Mouse (Mus musculus): ENCODE data around the gene Amigo2. TPM values are rescaled to one million over a fixed set of nuclear protein-coding genes. Genes with fewer than 3 reads are reported as not detected.

Gene Amigo2
- total RNA-seq, 2 experiments from 2014 or later = 0.97 to 1.8 TPM

DNA sequence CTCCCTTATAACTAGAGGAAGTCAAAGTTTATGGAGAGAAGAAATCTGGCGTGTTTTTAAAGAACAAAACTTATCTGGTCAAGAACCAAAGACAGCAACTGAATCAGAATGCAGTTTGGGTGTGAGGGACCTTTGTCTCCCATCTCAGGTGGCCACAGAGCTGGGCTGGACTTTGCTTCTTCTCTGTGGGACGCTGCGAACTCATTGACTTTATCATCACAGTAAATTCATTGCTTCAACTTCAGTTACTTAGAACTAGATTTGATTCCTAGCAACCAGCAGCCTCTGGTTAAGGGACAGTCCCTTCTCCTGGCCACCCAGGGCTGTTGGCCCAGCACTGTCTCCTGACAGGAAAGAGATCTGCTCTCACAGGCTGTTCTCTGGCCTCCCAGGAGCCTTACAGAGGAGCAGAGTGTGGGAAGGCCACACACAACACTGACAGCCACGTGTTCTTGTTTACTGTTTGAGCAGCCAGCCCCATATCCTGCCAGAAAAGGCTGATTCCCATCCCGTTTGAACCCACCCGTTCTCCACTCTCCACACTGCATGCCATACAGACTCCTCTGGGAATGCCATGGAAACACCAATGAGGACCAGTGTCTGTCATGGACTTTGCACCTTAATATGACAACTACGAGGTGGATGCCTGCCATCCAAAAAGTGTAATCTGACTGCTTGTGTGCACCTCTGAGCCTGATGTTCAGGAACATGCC, 25.1 kb upstream of the Amigo2 start:
- DNase-seq = no peak
- intact Hi-C loops (cut with DNase I) = no loop called here

DNA sequence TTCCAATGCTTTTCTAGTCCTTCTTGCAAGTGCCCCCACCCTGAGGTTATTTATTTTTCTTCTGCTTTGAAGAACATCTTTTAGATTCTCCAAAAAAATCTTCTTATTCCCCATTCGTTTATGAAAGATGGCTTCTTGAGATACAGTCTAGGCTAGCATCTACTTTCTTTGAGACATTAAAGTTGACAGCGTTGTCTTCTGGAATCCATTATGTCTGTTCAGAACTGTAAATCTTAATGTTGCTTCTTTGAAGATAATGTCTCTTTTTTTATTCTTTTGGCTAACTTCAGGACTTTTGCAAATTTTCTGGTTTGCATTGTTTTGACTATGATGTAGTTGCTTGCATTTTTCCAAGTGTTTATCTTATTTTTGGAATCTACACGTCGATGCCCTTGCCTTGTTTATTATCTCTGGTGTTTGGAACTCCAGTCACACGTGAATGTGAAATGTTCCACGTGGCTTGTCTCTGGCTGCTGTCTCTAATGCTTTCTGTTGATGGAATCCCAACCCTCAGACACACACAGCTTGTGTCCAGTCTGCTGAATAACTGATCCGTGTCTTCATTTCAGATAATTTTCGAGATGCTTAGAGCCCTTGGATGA, 20.1 kb upstream of the Amigo2 start:
- intact Hi-C loops (cut with DNase I) = no loop called here
- no peak for DNase-seq

DNA sequence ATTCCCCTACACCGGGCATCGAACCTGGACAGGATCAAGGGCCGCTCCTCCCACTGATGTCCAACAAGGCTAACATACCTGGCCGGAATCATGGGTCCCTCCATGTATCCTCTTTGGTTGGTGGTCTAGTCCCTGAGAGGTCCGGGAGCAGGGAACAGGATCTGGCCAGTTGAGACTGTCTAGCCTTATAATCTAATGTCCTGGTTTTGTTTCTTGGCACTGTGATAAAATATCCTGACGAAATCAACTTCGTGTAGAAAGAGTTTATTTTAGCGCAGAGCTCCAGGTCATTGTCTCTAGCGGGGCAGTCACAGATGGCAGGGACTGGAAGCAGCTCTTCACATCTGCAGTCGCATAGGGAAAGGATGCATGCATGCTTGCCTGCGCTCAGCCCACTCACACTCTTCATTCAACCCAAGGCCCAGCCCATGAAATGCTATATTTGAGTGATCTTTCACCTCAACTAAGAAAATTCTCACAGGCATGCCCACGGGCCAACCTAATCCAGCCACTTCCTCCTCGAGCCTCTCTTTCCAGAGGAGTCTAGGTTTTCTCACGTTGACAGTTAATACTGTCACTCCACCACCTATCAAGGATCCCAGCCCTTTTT, 19.3 kb upstream of the Amigo2 start:
- no peak for DNase-seq
- intact Hi-C loops (cut with DNase I) = no loop called here

- intact Hi-C loops (cut with DNase I) = no loop called here
- no peak for DNase-seq
These were observed 15.2 kb upstream of the Amigo2 start for GRCm38 (mm10) chr15:97262251-97262650.

DNA sequence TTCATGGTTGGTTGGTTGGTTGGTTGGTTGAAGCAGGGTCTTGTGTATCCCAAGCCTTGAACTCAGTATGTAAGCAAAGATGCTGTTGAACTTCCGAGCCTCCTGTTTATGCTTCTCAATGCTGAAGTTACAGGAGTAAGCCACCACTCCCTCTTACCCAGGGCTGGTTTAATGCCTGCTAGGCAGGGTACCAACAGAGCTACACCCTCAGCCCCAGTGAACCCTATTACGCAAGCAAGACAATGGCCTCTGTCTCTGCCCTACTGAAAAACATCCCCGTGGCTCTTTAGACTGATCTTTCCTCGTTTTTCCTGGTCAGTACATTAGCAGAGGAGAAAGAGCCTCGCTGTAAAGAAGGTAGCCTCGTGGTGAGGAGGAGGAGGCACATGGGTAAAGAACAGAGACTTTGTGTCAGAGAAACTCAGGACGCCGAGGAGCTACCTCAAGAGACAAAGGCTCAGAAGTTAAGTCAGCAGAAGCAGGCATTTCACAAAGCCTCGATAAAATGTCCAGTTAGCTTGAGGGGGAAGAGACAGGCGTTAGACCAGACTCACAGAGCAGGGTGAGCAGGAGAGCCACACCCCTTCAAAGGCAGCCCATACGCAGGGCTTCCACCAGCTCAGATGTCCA, 13.0 kb upstream of the Amigo2 start:
- no peak for DNase-seq
- intact Hi-C loops (cut with DNase I) = no loop called here

GRCm38 (mm10) chr15:97259300-97259699, 12.2 kb upstream of the Amigo2 start:
- intact Hi-C loops (cut with DNase I) = no loop called here
- no peak for DNase-seq

DNA sequence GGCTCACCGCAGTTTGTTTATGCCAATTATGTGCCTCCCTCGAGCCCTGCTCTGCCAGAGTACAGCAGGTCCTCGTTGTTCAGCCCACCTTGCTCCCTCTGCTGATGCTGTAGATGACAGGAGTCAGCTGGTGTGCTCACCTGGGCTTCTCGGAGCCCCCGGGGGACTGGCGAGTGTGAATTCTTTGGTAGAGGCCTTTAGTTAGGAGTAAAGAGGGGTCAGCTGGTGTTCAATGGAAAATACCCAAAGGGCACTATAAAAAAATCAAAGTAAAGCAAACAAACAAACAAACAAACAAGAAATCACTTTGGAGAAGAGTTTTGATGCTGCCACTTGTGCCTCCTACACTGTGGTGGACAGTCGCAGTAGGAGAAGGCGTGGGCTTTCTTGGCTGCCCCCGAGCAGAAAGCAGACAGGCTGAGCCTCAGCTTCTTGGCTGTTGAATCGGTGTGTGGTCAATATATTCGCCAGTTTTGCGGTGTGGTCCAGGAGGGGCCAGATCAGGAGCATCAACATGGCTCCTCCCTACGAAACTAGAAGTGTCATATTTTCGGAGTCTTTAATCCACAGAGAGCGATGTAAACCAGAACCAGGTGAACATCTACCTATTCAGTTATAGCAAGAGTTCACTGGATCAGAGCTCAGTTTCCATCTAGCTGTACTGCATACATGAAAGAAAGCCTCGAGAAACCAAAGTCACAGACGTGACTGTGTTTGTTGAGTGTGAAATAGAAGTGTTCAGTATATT, 11.6 kb upstream of the Amigo2 start:
- intact Hi-C loops (cut with DNase I) = no loop called here
- DNase-seq = no peak

DNA sequence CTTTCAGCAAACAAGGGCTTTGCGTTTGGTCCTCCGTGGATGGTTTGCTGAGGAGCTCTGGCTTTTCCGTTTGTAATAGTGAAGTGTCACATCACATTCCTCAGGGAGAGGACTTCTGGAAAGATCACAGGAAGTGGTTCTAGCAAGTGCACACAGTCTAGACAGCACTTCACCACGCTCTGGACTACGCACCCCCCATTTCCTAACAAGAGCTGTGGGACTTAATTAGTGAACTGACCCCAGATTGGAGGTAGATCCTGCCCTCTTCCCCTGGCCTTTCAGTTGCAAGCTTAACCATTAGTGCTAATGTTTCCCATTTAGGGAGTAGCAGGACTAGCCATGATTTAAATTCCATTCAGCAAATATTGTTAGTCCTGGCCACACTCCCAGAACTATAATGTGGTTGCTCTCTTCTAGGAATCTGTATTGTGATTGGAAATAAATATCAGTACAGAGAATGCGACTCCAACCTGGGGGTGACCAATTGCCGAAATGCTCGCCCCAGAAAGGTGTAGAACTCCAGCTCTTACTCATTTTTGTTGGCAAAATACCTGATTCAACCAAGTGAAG, 10.2 kb upstream of the Amigo2 start:
- intact Hi-C loops (cut with DNase I) = no loop called here

DNA sequence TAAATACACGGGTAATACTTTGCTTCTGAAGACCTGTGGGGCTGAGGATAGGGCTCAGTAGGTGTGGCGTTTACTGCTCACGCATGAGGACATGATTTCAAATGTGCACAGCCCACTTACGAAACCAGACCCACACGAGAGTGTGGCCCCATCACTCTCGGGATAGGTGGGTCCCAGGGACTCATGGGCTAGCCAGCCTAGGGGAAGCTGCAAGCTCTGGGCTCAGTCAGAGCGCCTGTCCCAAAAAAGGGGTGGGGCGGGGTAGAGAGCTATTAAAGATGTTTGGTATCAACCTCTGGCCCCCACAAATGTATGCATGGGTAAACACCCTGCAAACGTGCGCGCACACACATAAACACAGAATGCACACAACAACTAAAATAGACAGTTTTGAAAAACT, 9.3 kb upstream of the Amigo2 start:
- intact Hi-C loops (cut with DNase I) = no loop called here

More for the DNA sequence above, 10.2 kb upstream of the Amigo2 start:
- no peak for DNase-seq

GRCm38 (mm10) chr15:97255800-97256199, 8.7 kb upstream of the Amigo2 start:
- intact Hi-C loops (cut with DNase I) = no loop called here
- DNase-seq = no peak

More for the DNA sequence above, 9.3 kb upstream of the Amigo2 start:
- DNase-seq = no peak

- DNase-seq = no peak
- intact Hi-C loops (cut with DNase I) = no loop called here
These were observed 7.3 kb upstream of the Amigo2 start for GRCm38 (mm10) chr15:97254375-97254774.

DNA sequence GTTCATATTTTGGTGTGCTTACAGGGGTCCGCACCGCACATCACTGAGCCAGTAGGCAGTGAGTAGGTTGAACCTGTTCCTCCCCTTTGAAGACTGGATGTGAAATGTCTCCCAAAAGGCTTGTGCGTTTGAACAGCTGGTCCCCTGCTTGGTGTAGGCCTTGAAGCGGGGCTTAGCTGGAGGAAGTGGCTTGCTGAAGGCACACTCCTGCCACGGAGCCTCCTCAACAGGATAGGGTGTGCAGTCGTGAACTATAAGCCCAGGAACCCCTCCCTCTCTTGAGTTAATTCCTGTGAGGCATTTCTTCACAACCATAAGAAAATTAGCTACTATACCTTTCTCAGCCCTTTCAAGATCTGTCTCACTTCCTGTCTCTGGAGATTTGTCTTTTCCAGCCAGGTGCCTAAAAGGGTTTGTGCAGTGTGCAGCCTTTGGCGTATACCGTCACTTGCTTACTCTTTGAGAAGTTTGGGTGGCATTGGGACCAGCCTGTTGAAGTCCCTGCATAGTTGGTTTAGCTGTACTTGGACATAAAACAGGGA, 5.5 kb upstream of the Amigo2 start:
- DNase-seq = no peak
- intact Hi-C loops (cut with DNase I) = no loop called here

DNA sequence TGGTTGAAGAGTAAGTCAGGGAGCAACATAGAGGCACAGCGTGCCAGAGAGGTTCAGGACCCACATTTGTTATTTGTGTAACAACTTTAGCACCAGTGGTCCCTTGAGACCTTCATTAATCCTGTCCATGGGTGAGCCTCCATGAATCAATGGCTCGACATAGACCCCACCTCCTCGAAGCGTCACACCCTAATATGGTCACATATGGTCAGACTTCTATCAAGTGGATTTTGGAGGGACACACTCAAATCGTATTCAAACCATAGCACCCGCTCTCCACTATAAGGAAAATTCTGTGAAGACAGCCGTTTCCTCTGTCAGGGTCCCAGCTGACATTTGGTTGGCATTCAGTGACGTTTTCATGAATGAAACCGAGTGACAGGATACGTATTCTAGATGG, 2.2 kb upstream of the Amigo2 start:
- DNase-seq = no peak
- intact Hi-C loops (cut with DNase I) = no loop called here

- DNase-seq = no peak
- intact Hi-C loops (cut with DNase I) = no loop called here
These were observed 1.2 kb upstream of the Amigo2 start for GRCm38 (mm10) chr15:97248296-97248695.

DNA sequence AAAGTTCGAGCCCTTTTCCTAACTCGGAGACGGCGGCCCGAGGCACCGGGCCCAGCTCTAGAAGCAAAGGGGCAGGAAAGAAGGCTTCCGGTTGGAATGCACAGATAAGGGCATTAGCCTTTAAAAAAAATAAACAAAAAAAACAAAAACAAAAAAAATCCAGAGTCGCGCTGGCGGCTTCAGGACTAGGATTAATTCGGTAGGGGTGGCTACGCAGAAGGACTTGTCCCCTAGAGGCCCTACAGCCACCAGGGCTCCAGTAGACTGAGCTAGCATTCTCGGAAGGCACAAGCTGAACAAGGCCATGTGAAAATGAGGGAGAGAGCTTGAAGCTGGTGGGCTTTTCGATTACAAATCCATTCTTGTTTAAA, 689 bp upstream of the Amigo2 start:
- intact Hi-C loops (cut with DNase I) = no loop called here
- no peak for DNase-seq

DNA sequence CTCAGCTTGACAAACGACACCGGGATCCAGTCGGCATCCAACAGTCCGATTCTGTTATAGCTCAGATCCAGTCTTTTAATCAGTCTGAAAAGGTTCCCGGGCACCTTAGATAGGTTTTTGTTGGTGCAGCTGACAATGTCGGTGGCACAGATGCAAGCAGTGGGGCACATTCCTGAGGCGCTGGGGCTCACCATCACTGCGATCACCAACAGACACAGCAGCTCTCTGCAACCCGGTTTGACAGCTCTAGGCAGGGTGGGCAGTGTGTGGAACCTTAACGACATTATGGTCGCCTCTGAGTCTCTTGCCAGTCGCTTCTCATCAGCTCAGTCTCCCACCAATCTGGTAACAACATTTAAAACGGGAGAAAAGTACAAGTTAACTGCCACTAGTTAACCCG, 831 bp downstream of the Amigo2 start:
- intact Hi-C loops (cut with DNase I) = no loop called here
- no peak for DNase-seq

DNA sequence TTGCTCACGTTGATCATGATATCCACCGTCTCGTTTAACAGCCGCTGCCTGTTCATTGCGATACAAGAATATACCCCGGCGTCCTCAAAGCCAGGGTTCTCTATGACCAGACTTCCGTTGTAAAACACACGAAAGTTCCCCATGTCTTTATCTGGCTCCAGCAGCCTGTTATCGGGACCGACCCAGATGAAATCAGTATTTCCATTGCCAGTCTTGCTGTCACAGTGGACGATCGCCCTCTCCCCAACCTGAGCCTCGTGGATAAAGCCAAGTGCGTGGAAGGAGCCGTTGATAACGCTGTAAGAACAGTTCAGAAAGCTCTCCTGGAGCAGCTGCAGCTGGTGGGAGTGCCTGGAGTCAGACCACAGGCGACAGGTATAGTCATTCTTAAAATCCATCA, 1.7 kb downstream of the Amigo2 start:
- intact Hi-C loops (cut with DNase I) = no loop called here
- DNase-seq = no peak

GRCm38 (mm10) chr15:97236943-97237342, 10.1 kb downstream of the Amigo2 start:
- DNase-seq = peak in 1 of 2 experiments; percentile 36
- intact Hi-C loops (cut with DNase I) = no loop called here

GRCm38 (mm10) chr15:97235183-97235582, 11.9 kb downstream of the Amigo2 start:
- DNase-seq = peak in 1 of 2 experiments; percentile 32
- intact Hi-C loops (cut with DNase I) = loop anchor here (2.0 kb wide), 1 partner anchor 38 kb away; no protein-coding TSS in a partner anchor

- no peak for DNase-seq
- intact Hi-C loops (cut with DNase I) = loop anchor here (2.0 kb wide), 1 partner anchor 37 kb away; no protein-coding TSS in a partner anchor
These were observed 13.0 kb downstream of the Amigo2 start for GRCm38 (mm10) chr15:97234076-97234475.

Measured in gastrocnemius, postnatal 36 days (tissue).